Mouse (Mus musculus): ENCODE measurements at regions not wholly inside any gene's neighbourhood (a gene's known extent, or its start where the extent isn't known, plus 50 kb on each side); places are given as distances from the start of the nearest gene placed in this dataset.

DNA sequence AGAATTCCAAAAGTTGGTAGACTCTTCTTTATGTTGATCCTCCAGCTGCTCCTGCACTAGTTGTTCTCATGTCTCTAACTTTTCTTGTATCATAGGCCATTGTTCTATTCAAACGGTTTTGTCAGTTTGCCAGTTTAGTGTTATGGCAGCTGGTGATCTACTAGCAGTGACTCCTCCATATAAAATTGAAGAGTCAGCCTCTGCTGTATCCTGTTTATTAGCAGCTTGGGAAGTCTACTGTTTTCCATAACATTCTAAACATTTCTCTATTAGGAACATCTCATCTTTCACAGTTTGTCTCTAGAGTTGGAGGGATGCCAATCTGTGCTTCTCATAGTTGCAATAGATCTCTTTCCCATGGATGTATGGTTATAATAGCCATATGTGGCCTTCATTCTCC, 58.6 kb downstream of the Drd1 start:
- in situ Hi-C loops (cut with MseI, MboI) = no loop called here

DNA sequence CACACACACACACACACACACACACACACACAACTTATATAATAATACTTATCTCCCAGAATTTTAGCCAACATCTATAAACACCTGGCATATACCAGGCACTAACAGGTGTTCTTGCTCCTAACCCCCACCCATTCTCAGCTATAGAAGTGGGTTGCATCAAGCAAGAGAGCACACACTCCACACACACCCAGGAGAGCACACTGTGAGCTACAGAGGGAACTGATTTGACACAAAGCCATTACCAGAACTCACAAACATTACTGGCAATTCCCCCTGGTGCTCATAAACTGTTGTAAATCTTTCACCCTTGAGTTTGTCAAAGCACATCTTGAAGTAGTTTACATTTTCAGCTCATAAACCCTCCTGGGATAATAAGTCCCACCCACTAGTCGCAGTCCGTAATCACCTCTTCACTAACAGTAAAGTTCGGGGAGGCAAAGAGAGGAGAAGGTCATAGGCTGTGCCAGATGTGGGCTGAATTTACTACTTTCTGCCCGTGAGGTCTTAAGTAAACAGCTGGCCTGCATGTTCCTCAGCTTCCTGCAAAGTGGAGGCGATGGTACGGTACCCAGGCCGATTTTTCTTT, 62.5 kb downstream of the Drd1 start:
- in situ Hi-C loops (cut with MseI, MboI) = no loop called here

DNA sequence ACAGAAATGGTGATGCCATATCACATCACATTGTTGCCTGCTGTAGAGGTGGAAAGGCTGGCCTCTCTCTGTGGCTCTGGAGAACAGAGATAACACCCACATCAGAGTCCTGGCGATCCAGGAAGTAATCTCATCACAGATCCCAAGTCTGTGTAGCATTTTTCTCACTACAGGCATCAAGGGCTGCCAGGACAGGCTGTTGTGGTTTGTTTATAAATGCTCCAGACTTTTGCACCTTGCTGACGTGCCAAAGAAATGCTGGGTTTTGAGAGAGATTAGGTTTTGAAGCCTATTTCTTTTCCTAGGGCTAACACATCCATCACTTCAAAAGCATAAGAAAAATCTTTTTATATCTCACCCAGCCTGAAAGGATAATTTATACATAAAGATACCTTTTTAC, 76.3 kb downstream of the Drd1 start:
- in situ Hi-C loops (cut with MseI, MboI) = no loop called here

DNA sequence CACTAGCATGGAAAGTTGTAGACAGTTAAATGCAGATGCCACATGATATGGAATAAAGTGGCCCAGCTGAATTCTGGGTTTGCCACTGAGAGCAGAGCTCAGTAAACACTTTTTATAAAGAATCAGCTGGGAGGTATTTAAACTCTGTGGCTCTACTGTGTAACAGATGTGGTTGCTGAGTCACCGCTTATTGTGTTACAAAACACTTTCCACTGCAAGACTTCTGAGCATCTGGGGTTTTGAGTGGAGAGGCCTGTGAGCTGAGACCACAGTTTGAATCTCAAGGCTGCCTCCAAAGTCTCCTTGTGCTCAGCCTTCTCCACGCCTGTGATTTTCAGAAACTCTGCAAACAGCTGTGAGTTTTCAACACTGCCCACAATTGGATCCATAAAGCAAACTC, 86.1 kb downstream of the Drd1 start:
- in situ Hi-C loops (cut with MseI, MboI) = no loop called here

DNA sequence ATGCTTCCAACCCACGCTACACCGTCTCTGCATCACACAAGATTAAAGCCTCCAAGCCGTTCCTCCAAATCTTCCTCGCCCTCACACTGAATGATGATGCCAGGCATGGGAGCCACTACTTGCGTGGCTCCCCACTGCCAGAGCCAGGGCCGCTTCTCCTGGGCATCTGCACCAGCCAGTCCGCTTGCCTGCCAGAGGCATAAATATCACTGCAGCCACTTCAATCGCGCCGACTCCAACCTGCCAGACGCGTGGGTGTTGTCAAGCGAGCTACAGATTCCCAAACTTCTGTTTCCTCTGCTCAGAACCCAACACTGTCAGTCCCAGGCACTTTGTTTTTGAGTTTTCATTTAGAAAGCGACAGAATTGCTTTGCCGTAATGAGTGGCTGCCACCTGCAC, 99.3 kb downstream of the Drd1 start:
- in situ Hi-C loops (cut with MseI, MboI) = no loop called here

DNA sequence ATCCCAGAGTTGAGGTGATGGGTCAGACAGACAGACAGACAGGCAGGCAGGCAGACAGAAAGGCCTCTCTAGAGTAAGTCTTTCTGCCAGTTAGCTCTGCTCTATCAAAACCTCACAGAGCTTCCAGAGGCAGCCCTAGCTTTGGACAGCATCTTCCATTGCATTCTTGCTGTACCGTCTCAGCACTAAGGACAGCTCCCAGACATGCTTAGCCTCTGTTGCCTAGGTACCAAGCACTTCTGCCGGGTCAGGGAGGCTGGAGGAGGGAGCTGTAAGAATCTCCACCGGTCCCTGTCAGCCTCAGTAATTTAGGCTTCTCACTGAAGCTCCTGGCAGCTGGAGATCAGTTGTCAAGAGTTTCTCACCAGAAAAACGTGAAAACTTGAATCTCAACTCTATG, 107.4 kb downstream of the Drd1 start:
- in situ Hi-C loops (cut with MseI, MboI) = no loop called here

DNA sequence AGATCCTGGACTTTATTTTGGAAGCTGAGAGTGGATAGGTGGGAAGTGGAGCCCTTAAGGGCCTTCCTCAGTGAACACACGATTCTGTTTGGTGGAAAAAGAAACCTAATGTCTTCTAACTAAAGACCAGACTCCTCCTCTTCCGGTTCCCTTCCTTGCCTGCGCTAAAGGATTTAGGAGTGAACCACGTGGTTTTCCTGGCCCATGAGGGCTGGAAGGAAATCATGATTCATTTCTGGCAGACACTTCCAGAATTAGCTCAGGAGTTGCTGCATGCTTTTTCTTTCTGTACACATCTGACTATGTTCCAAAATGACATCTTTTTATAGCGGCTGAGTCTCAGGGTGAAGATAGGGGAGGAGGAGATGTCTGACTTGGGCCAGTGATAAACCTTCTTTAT, 109.8 kb downstream of the Drd1 start:
- in situ Hi-C loops (cut with MseI, MboI) = no loop called here

DNA sequence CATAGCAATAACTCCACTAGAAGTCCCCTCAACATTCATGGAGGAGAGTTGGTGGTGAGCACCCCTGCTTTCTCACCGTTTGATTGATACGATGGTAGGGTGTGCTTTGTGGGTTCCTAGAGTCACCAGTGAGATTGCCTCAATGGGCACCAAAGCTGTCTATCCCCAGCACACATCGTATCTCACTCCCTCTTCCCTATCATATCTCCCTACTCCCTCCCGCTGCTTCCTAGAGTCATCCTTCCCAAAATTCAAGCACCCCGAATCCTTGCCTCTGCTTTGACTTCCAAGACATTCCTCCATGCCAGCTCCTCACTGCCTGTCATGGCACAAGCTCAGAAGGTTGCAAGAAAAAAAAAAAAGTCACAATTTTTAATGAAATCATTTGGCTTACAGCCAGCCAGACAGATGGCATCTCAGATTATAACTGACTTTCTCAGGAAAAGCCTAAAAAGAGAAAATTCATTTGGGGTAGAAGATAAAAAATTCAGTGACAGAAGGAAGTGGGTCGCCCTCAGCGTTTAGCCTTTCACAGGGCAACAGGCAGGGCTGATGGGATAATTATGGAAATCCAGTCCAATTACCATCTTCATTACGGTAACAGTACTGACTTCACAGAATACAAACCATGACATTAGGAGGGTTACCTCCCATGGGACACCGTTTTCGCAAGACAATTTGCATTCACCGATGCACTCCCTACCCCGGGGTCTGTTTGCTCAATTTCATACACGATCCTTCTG, 114.3 kb downstream of the Drd1 start:
- in situ Hi-C loops (cut with MseI, MboI) = no loop called here

DNA sequence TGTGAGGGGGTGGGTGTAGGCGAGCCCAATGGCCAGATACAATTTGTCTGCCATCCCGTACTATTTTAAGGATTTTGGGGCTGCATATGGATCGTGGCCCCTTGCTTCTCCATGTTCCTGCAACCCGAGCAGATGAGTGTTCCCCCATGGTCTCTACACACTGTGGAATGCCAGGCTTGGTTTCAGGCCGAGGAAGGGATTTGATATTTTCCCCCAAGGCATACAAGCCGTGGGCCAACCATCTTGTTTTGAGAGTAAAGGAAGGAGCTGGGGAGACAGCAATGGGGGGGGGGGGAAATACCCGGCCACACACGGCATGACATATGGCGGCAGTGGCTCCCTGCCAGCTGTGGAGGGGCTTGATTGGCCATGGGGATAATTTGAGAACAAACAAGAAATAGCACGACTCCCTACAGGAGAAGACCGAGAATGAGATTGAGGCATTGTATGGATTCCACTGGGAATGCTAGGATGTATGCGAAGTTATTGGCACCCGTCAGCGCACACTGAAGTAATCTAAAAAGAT, 120.3 kb downstream of the Drd1 start:
- in situ Hi-C loops (cut with MseI, MboI) = no loop called here

DNA sequence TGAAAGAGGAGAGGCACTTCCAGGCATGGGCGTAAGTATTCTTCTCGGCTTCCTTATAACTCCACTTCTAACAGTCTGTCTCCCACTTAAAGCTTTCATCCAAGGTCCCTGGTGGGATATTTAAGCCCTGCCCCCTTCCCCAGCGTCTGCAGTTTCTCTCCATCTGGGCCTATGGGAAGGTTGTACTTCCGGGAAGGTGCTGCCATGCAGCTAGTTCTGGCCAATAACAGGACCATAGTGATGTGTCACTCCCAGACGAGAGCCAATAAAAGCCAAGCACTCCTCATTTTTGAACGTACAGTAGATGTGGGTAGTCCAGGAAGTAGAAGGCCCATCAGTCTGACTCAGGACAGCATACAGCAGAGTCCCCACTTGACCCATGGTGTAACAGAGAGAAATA, 121.0 kb downstream of the Drd1 start:
- in situ Hi-C loops (cut with MseI, MboI) = no loop called here

DNA sequence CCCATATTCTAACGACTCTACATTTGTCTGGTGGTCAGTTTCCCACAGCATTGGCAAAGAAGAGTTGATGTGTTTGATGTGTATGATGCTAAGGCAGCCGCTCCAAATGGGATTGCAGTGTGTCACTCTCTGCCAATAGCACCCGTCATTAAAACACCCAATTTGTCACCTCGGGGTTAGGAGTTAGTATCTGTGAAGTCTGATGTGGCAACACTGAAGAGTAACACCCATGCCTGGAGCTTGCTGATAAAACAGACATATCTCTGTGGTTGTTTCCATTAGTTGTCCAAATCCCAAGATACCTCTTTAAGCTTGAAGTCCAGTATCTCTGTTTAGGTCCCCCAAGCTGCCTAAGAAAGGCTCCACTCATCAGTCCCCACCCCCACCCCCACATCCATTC, 129.4 kb downstream of the Drd1 start:
- in situ Hi-C loops (cut with MseI, MboI) = no loop called here

DNA sequence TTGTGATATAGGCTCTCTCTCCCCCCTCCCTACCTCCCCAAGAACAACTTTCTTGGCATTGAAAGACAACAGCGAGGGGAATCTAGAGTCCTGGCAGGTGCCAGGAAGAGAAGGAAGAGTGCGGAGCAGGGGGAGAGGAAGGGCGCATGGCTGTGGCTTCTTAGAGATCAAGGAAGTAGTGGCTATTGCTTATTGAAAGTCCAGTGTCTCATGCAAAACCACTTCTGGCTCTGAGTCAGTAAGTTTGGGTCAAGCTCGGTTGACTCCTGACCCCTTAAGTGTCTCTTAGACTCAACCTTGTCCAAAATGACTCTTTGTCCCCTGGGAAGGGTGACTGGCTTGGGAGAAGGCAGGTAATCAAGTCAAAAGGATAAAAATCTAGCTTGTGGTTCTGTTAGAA, 131.1 kb downstream of the Drd1 start:
- in situ Hi-C loops (cut with MseI, MboI) = no loop called here

DNA sequence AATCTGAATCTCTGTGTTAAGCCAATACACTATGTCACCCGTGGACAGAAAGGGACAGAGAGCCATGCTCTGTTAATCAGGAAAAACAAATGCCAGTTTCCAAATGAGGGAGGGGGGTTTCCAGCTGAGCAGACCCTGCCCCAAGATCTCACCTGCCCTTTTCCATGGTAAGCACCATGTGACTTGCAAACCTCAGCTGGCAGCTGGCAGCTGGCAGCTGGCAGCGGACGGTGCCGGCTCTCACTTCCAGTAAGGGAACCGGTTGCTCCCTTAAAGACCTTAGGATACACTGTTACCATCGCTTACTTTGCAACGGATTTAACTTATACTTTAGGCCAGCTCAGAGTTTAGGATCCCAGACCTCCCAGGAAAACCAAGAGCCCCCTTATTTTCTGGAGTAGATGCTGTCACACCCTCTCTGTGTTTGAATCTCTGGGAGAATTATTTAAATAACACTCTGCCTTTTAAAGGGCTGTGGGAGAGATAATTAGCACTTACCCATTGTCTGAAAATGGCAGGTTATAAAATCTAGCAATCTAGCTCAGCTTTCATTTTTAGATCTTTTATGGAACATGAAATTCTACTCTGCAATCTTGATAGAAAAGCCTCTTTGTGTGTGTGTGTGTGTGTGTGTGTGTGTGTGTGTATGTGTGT, 131.7 kb downstream of the Drd1 start:
- in situ Hi-C loops (cut with MseI, MboI) = no loop called here

DNA sequence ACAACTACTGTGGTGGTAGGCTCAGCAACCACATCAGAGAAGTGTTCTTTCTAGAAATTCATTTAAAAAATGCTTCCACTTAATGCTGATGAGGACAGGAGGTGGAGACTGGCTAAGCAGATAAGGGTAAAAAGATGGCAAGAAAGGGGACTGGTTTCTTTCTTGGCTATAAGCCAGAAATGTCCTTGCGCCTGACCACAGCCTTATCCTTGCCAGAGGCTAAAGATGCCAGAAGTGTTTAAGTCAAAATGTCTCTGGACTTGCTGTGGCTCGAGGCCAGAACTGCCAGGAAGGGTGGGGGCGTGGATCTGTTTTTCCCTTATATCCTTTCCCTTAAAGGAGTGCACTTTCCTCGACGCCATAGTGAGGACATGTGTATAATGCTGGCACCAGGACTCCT, 133.7 kb downstream of the Drd1 start:
- in situ Hi-C loops (cut with MseI, MboI) = no loop called here

DNA sequence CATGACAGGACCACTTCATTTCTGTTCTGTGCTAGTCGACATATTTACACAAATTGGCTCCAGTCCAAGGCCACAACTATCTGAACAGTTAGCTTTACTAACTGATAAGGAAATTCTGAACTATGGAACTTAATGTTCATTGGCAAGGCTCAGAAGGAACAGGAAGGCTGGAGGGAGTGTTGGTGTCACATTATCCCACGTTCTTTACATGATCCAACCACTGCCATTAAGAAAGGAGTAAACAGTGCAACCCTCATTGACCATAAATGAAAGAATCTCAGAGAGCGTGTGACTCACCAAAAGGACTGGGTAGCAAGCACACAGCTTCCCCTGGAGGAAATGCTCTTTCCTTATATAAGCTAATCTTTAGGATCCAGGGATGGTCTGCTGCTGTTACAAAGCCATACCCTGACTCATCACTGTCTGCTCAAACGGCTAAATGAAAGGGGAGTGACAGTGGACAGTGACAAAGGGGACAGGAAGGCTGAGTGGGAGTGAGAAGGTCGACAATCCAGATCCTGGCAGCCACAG, 135.6 kb downstream of the Drd1 start:
- in situ Hi-C loops (cut with MseI, MboI) = no loop called here

DNA sequence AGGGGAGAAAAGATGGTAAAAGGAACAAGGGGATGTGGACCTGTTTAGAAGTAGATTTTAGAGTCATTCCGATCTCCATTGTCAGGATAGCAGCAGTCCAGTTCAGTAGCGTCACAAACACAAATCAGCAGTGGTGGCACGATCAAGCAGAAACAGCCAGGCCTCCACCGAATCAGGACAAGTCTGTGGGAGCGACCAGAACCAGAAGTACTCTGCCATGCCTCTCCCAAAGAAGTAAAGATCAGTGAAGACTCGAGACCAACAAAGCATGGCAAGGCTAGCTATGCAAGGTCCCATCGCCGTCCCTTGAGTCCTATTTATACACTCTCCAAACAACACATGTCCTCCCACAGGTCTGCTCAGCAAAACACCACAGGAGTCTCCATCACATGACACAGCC, 140.0 kb downstream of the Drd1 start:
- in situ Hi-C loops (cut with MseI, MboI) = no loop called here

DNA sequence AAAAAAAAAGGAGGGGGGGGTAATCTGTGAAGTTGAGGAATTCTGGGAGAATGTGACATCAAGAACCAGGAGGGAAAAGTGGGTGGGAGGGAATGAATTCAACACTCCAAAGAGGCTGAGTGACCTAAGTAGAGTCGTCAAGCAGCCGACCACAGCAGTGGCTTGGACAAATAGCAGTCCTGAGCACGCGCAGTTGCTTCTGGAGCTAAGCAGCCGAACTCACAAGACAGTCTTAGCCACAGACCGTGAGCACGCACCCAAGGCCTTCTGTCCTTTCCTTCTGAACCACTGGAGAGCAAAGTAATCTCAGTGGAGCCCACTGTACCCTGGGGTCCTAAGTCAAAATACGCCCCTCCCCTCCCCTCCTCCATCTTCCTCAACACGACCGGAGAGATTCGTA, 141.1 kb downstream of the Drd1 start:
- in situ Hi-C loops (cut with MseI, MboI) = no loop called here

DNA sequence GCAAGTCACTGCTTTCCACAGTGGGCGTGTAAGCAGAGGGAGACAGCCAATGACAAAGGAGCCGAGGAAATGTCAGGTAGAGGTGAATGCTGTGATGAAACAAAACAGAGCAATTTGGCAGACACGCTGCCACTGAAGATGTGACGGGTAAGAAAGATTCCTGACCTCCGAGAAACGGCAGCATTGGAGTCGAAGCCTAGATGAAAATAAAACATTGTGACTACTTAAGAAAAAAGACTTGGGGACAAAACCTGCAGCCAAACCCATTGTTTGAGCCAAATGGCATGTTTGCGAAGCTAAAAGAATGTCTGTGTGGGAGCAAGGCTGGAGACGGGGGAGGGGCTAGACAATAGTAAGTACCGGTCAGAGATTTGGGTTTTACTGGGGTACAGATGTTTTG, 142.0 kb downstream of the Drd1 start:
- in situ Hi-C loops (cut with MseI, MboI) = no loop called here

DNA sequence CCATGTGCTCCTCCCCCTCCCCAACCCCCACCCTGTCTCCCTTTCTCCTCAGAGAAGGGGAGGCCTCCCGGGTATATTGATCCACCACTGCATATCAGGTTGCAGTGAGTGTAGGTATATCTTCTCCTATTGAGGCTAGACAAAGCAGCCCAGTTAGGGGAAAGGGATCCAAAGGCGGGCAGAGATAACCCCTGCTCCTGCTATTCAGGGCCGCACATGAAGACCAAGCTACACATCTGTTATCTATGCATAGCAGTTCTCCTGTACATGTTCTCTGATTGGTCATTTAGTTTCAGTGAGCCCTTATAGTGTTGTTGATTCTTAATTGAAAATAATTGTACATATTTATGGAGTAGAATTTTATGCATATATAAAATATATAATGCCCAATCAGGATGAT, 143.7 kb downstream of the Drd1 start:
- in situ Hi-C loops (cut with MseI, MboI) = no loop called here

DNA sequence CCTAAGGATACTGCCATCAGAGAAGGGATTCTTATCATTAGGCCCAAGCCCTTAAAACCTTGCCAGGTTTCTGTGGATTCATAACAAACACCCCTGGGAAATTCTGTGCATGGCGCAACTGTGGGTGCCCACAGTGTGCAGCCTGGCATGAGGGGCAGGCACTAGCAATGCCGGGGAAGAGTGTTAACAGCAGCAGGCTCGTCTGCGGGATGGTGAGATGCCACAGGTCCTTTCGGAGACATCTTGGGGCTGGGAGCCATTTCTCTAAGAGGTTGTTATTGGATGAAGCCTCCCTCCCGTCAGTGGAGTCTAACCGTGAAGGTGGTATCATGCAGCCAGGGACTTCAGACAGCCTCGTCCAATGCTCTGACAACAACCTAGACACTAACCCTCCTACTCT, 144.2 kb downstream of the Drd1 start:
- in situ Hi-C loops (cut with MseI, MboI) = no loop called here

DNA sequence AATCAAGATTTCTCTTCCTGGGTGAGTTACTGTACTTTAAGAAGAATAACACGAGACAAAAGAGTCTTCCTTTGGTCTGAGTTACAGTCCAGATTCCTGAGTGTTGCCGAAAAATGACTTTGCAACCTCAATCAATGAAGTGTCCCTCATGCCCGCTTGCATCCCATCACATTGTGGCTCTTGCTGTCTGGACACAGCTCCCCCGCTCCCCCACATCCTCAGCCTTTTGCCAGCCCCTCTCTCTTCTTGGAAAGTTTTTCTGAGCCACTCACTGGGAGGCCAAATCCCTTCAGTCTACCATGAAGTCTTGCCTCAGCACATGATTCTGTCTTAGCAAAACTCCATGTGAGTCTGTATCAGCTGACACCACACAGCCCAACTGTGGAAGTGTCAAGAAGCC, 145.3 kb downstream of the Drd1 start:
- in situ Hi-C loops (cut with MseI, MboI) = no loop called here

DNA sequence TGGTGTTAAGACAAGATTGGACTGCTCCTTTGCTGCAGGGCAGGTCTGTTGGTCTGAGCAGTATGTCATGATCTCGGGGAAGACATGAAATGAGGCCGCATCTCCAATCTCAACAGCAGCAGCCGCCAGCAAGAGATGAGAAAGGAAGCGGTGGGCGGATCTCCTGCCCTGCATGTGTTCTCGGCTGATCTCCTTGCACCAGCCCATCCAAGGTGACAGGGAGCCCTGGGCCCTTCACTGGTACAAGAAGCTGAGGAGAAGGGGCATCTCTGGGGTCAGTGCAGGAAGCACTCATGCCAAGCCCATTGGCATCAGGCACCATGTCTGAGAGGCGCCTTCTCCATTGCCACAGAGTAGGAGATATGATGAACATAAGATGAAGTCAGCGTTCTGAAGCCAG, 151.0 kb downstream of the Drd1 start:
- in situ Hi-C loops (cut with MseI, MboI) = no loop called here

DNA sequence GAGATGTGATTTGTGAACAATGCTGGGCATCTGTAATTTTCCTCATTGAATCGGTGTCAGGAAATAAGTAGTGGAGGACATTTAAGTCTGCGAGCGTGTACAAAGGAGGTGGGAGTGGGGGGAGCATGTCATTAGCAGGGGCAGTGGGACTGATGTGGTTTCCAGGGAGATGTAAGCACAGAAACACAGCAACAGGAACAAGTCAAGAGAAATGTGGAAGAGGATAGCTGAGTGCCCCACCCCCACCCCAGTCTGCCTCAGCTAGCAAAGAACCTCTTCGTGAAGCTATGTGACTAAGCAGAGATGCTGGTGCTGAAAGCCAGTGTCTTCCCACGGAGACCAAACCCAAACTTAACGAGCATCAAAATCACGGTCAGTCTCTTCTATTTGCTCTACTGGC, 151.9 kb downstream of the Drd1 start:
- in situ Hi-C loops (cut with MseI, MboI) = no loop called here

All from mouse trophoblast stem cell (cell line).